Mouse (Mus musculus) cerebellum, adult 9-11 months (tissue): ENCODE data around the gene Trpm5.

Source experiments
- DNase-seq: peaks from one replicate; pipeline ENCODE4 v3.0.0; 2022

Gene Trpm5

DNA sequence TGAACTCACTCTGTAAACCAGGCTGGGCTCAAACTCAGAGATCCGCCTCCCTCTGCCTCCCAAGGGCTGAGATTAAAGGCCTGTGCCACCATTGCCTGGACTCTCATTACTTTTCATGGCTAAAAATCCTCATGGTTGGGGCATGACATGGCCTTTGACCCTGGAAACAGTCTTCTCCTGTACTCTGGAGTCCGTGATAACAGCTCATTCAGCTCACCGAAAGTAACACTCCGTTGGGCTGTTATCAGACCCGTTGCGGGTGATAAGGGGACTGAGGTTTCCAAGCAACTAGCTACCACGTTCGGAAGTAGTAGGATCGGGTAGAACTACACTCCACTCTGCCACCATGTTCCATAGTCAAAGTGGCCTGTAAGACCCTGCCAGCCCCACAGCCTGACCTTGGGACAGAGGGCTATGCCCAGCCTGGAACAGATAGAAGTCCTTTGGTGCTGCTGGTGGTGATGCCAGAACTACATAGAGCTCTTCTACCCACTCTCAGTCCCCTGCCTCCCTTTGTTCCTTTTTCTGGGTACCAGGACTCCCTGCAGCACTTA lies 36.7 kb downstream of the Trpm5 start:
- no peak for DNase-seq

- no peak for DNase-seq
Observed at GRCm38 (mm10) chr7:143057023-143057422, 37.4 kb downstream of the Trpm5 start.

DNA sequence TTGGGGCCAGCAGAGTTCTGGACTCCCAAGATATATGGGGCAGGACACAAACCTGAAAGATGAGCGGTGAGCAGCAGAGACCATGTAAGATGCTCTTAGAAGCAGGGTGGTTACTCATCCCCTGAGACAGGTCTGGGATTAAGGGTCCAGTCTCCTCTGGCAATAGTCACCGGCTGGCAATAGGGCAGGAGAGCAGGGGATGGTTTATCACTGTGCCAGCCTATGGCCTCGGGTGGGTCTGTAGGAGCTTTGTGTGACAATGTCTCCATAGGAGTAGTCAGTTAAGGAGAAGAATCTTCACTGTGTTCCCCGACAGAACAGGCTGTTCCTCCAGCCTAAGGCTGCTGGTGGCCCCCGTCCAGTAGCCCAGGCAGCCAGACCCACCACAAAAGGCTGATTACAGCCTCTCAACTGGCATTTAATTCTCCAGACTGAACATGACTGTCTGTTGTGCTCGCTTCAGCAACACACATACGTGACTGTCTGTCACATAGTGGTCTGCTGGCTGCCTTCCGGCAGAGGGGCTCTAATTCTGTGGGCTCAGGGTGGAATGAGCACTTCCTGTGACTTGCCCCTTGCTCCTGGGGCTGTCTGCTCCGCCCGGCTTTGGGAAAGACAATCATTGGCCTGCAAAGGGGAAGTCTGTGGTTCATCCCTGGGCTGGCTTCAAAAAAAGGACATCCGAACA lies 38.8 kb downstream of the Trpm5 start:
- peak; percentile 30 for DNase-seq

DNA sequence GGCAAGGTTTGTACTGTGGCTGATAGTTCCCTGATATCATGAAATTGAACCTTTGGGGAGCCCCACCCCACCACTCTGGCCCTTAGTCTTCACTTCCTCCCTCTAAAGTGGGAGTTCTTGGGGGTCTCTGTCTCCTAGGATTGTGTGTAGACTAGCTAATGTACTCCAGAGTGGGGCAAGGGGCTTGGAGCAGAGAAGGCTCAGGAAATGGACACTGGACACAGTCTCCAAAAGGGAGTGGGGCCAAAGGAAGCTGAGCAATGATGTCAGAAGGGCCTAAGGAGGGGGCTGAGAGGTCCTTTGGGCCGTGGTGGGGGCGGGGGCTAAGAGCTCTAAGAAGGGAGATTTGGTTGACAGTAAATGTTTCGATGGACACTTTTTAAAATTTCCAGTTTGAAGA lies 39.4 kb downstream of the Trpm5 start:
- DNase-seq, result no peak

GRCm38 (mm10) chr7:143054612-143054965 lies 39.9 kb downstream of the Trpm5 start:
- peak; percentile 24 for DNase-seq

- DNase-seq, result peak; percentile 31
Observed at GRCm38 (mm10) chr7:143053961-143054611, 40.4 kb downstream of the Trpm5 start.

- DNase-seq, result peak; percentile 72
Observed at GRCm38 (mm10) chr7:143053008-143053899, 41.2 kb downstream of the Trpm5 start.

GRCm38 (mm10) chr7:143052626-143053007 lies 41.8 kb downstream of the Trpm5 start, which contains the start of gene Cd81:
Cd81 (plus strand) TSS chr7:143052739.
- DNase-seq, result peak; percentile 81

DNA sequence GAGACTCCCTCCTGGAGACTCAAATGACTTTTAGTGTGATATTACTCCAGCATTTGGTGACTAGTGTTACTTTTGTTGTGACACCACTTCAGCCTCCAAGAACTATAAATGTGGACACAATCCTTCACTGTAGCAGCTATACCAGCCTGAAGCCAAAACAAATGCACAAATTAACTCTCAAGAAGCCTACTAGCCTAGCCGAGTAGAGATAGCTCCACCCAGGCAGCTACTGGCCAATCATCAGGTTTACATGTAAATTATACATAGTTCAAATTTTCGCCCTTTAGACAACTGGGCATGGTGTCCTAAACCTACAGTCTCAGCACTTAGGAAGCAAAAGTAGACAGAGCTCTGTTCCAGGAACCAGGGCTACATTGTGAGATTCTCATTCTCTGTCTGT lies 43.1 kb downstream of the Trpm5 start:
- no peak for DNase-seq

- peak; percentile 29 for DNase-seq
Observed at GRCm38 (mm10) chr7:143049841-143050816, 44.3 kb downstream of the Trpm5 start.

GRCm38 (mm10) chr7:143049331-143049730 lies 45.1 kb downstream of the Trpm5 start:
- DNase-seq, result peak; percentile 7

DNA sequence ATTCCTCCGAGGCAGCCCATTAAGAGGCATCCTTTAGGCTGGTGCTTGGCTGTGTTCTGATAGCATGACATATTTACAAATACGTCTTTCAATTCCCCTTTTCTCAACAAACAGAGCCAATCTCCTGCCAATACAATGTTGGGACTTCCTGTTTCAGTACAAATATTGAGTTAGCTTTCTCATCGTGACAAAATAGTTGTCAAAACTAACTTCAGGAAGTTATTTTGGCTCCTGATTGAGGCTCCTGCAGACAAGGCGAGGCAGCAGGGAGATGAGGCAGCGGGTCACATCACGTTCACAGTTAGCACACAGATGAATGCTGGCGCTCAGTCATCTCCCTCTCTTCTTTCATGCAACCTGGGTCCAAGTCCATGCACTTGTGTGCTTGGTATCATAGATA lies 48.1 kb downstream of the Trpm5 start:
- no peak for DNase-seq

GRCm38 (mm10) chr7:143044826-143045206 lies 49.6 kb downstream of the Trpm5 start:
- DNase-seq, result no peak

- no peak for DNase-seq
Observed at GRCm38 (mm10) chr7:143044049-143044825, 50.2 kb downstream of the Trpm5 start.

- DNase-seq, result no peak
Observed at GRCm38 (mm10) chr7:143042897-143043300, 51.5 kb downstream of the Trpm5 start.

- peak; percentile 11 for DNase-seq
Observed at GRCm38 (mm10) chr7:143042089-143042488, 52.4 kb downstream of the Trpm5 start.

DNA sequence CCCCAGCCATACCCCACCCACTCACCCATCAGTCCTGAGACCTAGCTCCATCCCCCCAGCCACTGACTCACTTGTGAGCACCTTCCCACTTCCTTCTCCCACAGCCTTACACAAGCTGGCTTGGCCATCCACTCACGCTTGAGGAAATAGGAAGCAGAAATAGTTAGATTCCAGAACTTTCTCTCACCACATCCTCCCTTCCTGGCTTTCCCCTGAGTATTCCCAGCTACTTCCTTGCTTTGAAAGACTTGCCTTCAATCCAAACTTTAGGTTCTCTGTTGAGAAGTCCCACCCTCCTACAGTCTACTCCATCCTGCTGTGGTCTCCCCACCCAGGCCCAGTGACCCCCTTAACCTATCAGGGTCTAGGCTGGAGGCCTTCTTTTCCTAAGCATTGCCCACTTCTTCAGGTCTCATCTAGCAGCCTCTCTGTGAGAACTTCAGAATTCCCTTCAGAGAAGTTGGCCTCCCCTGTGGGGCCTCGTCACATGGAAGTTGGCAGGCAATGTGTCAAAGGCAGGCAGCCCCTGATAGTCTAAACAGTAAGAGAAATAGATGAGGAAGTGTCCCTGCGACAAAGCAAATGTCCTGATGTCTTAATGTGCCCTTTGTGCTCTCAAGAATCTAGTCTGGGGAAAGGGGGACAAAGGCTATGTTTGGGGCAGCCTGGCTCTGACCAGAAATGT lies 53.2 kb downstream of the Trpm5 start:
- DNase-seq, result no peak

GRCm38 (mm10) chr7:143040561-143040960 lies 53.9 kb downstream of the Trpm5 start:
- no peak for DNase-seq

GRCm38 (mm10) chr7:143038174-143038931 lies 56.1 kb downstream of the Trpm5 start:
- DNase-seq, result no peak

DNA sequence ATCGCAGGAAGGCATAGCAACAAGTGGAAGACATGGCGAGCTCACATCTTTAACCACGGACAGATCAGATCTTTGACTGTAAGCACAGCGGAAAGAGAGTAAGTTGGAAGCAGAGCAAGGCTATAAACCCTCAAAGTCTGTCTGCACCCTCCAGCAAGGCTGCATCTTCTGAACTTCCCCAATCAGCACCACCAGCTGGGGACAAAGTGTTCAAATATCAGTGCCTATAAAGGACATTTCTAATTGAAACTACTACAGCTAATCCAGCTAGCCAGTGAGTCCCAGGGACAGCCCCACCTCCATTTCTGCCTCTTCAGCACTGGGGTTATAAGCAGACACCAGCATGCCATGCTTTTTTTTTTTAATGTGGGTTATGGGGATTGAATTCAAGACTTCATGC lies 57.1 kb downstream of the Trpm5 start:
- DNase-seq, result no peak
